Mouse (Mus musculus): ENCODE measurements around the gene Ipo13. TPM values are rescaled to one million over a fixed set of nuclear protein-coding genes. Genes with fewer than 3 reads are reported as not detected.

Gene Ipo13
- polyA plus RNA-seq, 1 experiment from 2014 or later, result 51.9 TPM

GRCm38 (mm10) chr4:117849506-117849905, 65.3 kb downstream of the Ipo13 start:
- TF ChIP-seq CTCF (IDR thresholded peaks at IDR 0.05), result no peak
- CTCF ChIA-PET, result interaction anchor here (1.8 kb wide), 1 partner anchor 20 kb away, joined by 4 read pairs; no protein-coding TSS in a partner anchor
- POLR2A ChIA-PET, result no interaction called here
- no peaks in the 10 kb centered on the region for H3K27me3 ChIP-seq
- DNase-seq (ENCODE audit: low read depth, low spot score) (no peak), ATAC-seq (no peak)
- in situ Hi-C loops (cut with MboI; ENCODE audit: low pct_unique_long_range_greater_than_20kb), result no loop called here

GRCm38 (mm10) chr4:117849063-117849462, 65.7 kb downstream of the Ipo13 start:
- in situ Hi-C loops (cut with MboI; ENCODE audit: low pct_unique_long_range_greater_than_20kb), result no loop called here
- no peak for ATAC-seq
- CTCF ChIA-PET, result no interaction called here

GRCm38 (mm10) chr4:117847011-117847410, 67.8 kb downstream of the Ipo13 start:
- ChIA-PET POLR2A (no interaction called here), CTCF (interaction anchor here (2.3 kb wide), 1 partner anchor 12 kb away, joined by 7 read pairs; no protein-coding TSS in a partner anchor)
- in situ Hi-C loops (cut with MboI; ENCODE audit: low pct_unique_long_range_greater_than_20kb), result no loop called here
- TF ChIP-seq CTCF (IDR thresholded peaks at IDR 0.05), result no peak
- ATAC-seq, result no peak
- DNase-seq (ENCODE audit: low read depth, low spot score), result no peak
- H3K27me3 ChIP-seq, result no peaks in the 10 kb centered on the region

More at GRCm38 (mm10) chr4:117849063-117849462, 65.7 kb downstream of the Ipo13 start:
- POLR2A ChIA-PET, result no interaction called here
- no peak for TF ChIP-seq CTCF (IDR thresholded peaks at IDR 0.05)
- no peak for DNase-seq (ENCODE audit: low read depth, low spot score)
- H3K27me3 ChIP-seq, result no peaks in the 10 kb centered on the region

- in situ Hi-C loops (cut with MboI; ENCODE audit: low pct_unique_long_range_greater_than_20kb), result no loop called here
- ATAC-seq, result no peak
- no peak for TF ChIP-seq CTCF (IDR thresholded peaks at IDR 0.05)
Observed at GRCm38 (mm10) chr4:117846261-117846660, 68.5 kb downstream of the Ipo13 start.

GRCm38 (mm10) chr4:117845316-117845715, 69.5 kb downstream of the Ipo13 start:
- in situ Hi-C loops (cut with MboI; ENCODE audit: low pct_unique_long_range_greater_than_20kb), result no loop called here
- no peak for TF ChIP-seq CTCF (IDR thresholded peaks at IDR 0.05)
- POLR2A ChIA-PET, result no interaction called here
- no peak for DNase-seq (ENCODE audit: low read depth, low spot score)
- ATAC-seq, result no peak
- CTCF ChIA-PET, result no interaction called here
- no peaks in the 10 kb centered on the region for H3K27me3 ChIP-seq

More at GRCm38 (mm10) chr4:117846261-117846660, 68.5 kb downstream of the Ipo13 start:
- H3K27me3 ChIP-seq, result no peaks in the 10 kb centered on the region
- POLR2A ChIA-PET, result no interaction called here
- DNase-seq (ENCODE audit: low read depth, low spot score), result no peak
- CTCF ChIA-PET, result interaction anchor here (2.3 kb wide), 1 partner anchor 13 kb away, joined by 7 read pairs; no protein-coding TSS in a partner anchor

Other genes with a start within 250 kb of the Ipo13 start
- 23.2 TPM for gene Dmap1, start 232.7 kb downstream of the Ipo13 start, polyA plus RNA-seq (2021)
- gene Gm12845, start 190.6 kb downstream of the Ipo13 start, polyA plus RNA-seq (2021), result not detected
- gene Klf17, start 149.4 kb downstream of the Ipo13 start, polyA plus RNA-seq (2021), result not detected
- 12.8 TPM for gene Slc6a9, start 80.5 kb downstream of the Ipo13 start, polyA plus RNA-seq (2021)
- 0.78 TPM for gene Ccdc24, start 42.4 kb downstream of the Ipo13 start, polyA plus RNA-seq (2021)
- 26.0 TPM for gene B4galt2, start 31.5 kb downstream of the Ipo13 start, polyA plus RNA-seq (2021)
- 236 TPM for gene Atp6v0b, start 27.7 kb downstream of the Ipo13 start, polyA plus RNA-seq (2021)
- gene Dph2, start 23.0 kb downstream of the Ipo13 start, polyA plus RNA-seq (2021), result 7.0 TPM
- gene Artn, start 14.8 kb upstream of the Ipo13 start, polyA plus RNA-seq (2021), result not detected
- gene St3gal3, start 219.9 kb upstream of the Ipo13 start, polyA plus RNA-seq (2021), result 27.4 TPM

Data from Patski (cell line).